Mouse (Mus musculus): ENCODE data around the gene Gng8. TPM values are rescaled to one million over a fixed set of nuclear protein-coding genes. Genes with fewer than 3 reads are reported as not detected.
A peak's percentile ranks its signal among the peaks of the same experiment; 100 is the strongest.

Gene Gng8
- polyA plus RNA-seq, 1 experiment from 2014 or later, result 15.9 TPM

GRCm38 (mm10) chr7:16918670-16919069 is 27.1 kb downstream of the Gng8 start:
- peaks cover 31% of the 10 kb centered on the region for H3K4me1 ChIP-seq (ENCODE audit: control insufficient read depth, insufficient read depth, low read length)
- ATAC-seq (ENCODE audit: insufficient number of reproducible peaks, low FRiP score, low TSS enrichment, low read depth), result no peak

GRCm38 (mm10) chr7:16919395-16920149 is 28.0 kb downstream of the Gng8 start:
- Histone ChIP-seq H3K4me3 (ENCODE audit: low read depth, low read length) (no peak overlapping the region), H3K9ac (ENCODE audit: low read length) (no peak overlapping the region; the same call in 1 of the 2 replicates)

More at GRCm38 (mm10) chr7:16918670-16919069, 27.1 kb downstream of the Gng8 start:
- H3K4me2 ChIP-seq (ENCODE audit: low read depth, severe bottlenecking), result no peak overlapping the region
- 82% methylated on average over 3 of the region's 3 CpGs for WGBS
- no peak overlapping the region for H3K9ac ChIP-seq (ENCODE audit: low read length)
- no peaks in the 10 kb centered on the region for H3K27me3 ChIP-seq (ENCODE audit: control insufficient read depth, insufficient read depth, low read length)
- no peaks in the 10 kb centered on the region for H3K9me3 ChIP-seq (ENCODE audit: control insufficient read depth, low read length)
- H3K27ac ChIP-seq (replicated peaks; ENCODE audit: low read depth, low read length), result no peak overlapping the region
- no peak for DNase-seq (ENCODE audit: low spot score)
- peaks cover 26% of the 10 kb centered on the region for H3K36me3 ChIP-seq (ENCODE audit: control insufficient read depth, insufficient read depth, low read length)
- H3K4me3 ChIP-seq (ENCODE audit: low read depth, low read length), result no peak overlapping the region

GRCm38 (mm10) chr7:16920150-16920579 is 28.6 kb downstream of the Gng8 start:
- Histone ChIP-seq H3K9ac (ENCODE audit: low read length) (no peak overlapping the region), H3K36me3 (ENCODE audit: control insufficient read depth, insufficient read depth, low read length) (peaks cover 26% of the 10 kb centered on the region), H3K4me1 (ENCODE audit: control insufficient read depth, insufficient read depth, low read length) (peaks cover 31% of the 10 kb centered on the region), H3K27ac (replicated peaks; ENCODE audit: low read depth, low read length) (no peak overlapping the region), H3K4me2 (ENCODE audit: low read depth, severe bottlenecking) (no peak overlapping the region), H3K27me3 (ENCODE audit: control insufficient read depth, insufficient read depth, low read length) (no peaks in the 10 kb centered on the region), H3K9me3 (ENCODE audit: control insufficient read depth, low read length) (no peaks in the 10 kb centered on the region), H3K4me3 (ENCODE audit: low read depth, low read length) (no peak overlapping the region)
- no peak for DNase-seq (ENCODE audit: low spot score)
- WGBS, result 80% methylated on average over 7 of the region's 7 CpGs
- no peak for ATAC-seq (ENCODE audit: insufficient number of reproducible peaks, low FRiP score, low TSS enrichment, low read depth)

More at GRCm38 (mm10) chr7:16919395-16920149, 28.0 kb downstream of the Gng8 start:
- no peak overlapping the region for H3K4me2 ChIP-seq (ENCODE audit: low read depth, severe bottlenecking)
- 88% methylated on average over 13 of the region's 13 CpGs for WGBS
- no peaks in the 10 kb centered on the region for H3K9me3 ChIP-seq (ENCODE audit: control insufficient read depth, low read length)
- peaks cover 31% of the 10 kb centered on the region for H3K4me1 ChIP-seq (ENCODE audit: control insufficient read depth, insufficient read depth, low read length)
- DNase-seq (ENCODE audit: low spot score) (no peak), ATAC-seq (ENCODE audit: insufficient number of reproducible peaks, low FRiP score, low TSS enrichment, low read depth) (no peak)
- no peaks in the 10 kb centered on the region for H3K27me3 ChIP-seq (ENCODE audit: control insufficient read depth, insufficient read depth, low read length)
- no peak overlapping the region for H3K27ac ChIP-seq (replicated peaks; ENCODE audit: low read depth, low read length)
- peaks cover 26% of the 10 kb centered on the region for H3K36me3 ChIP-seq (ENCODE audit: control insufficient read depth, insufficient read depth, low read length)

- H3K4me2 ChIP-seq (ENCODE audit: low read depth, severe bottlenecking), result peak overlapping the region; percentile 89
- ATAC-seq (ENCODE audit: insufficient number of reproducible peaks, low FRiP score, low TSS enrichment, low read depth) (no peak), DNase-seq (ENCODE audit: low spot score) (peak; percentile 64)
- H3K36me3 ChIP-seq (ENCODE audit: control insufficient read depth, insufficient read depth, low read length), result peaks cover 20% of the 10 kb centered on the region
- peaks cover 31% of the 10 kb centered on the region for H3K4me1 ChIP-seq (ENCODE audit: control insufficient read depth, insufficient read depth, low read length)
- peak overlapping the region; percentile 94 for H3K4me3 ChIP-seq (ENCODE audit: low read depth, low read length)
- peak overlapping the region; percentile 43 for H3K9ac ChIP-seq (ENCODE audit: low read length)
- H3K27me3 ChIP-seq (ENCODE audit: control insufficient read depth, insufficient read depth, low read length), result no peaks in the 10 kb centered on the region
- 40% methylated on average over 21 of the region's 21 CpGs for WGBS
- H3K27ac ChIP-seq (replicated peaks; ENCODE audit: low read depth, low read length), result peak overlapping the region; percentile 65; the same call in 1 of the 2 replicates
- no peaks in the 10 kb centered on the region for H3K9me3 ChIP-seq (ENCODE audit: control insufficient read depth, low read length)
Observed at GRCm38 (mm10) chr7:16920818-16921791, 29.5 kb downstream of the Gng8 start.

- peaks cover 16% of the 10 kb centered on the region; the same call in 1 of the 2 replicates for H3K36me3 ChIP-seq (ENCODE audit: control insufficient read depth, insufficient read depth, low read length)
- peak overlapping the region; percentile 89 for H3K4me2 ChIP-seq (ENCODE audit: low read depth, severe bottlenecking)
- no peaks in the 10 kb centered on the region for H3K9me3 ChIP-seq (ENCODE audit: control insufficient read depth, low read length)
- peak overlapping the region; percentile 43 for H3K9ac ChIP-seq (ENCODE audit: low read length)
- peak overlapping the region; percentile 94 for H3K4me3 ChIP-seq (ENCODE audit: low read depth, low read length)
- WGBS, result 69% methylated on average over 6 of the region's 6 CpGs
- H3K27ac ChIP-seq (replicated peaks; ENCODE audit: low read depth, low read length), result peak overlapping the region; percentile 65
- ATAC-seq (ENCODE audit: insufficient number of reproducible peaks, low FRiP score, low TSS enrichment, low read depth) (no peak), DNase-seq (ENCODE audit: low spot score) (no peak)
- H3K27me3 ChIP-seq (ENCODE audit: control insufficient read depth, insufficient read depth, low read length), result no peaks in the 10 kb centered on the region
- H3K4me1 ChIP-seq (ENCODE audit: control insufficient read depth, insufficient read depth, low read length), result peaks cover 31% of the 10 kb centered on the region
Observed at GRCm38 (mm10) chr7:16921881-16922335, 30.3 kb downstream of the Gng8 start.

- Histone ChIP-seq H3K27me3 (ENCODE audit: control insufficient read depth, insufficient read depth, low read length) (no peaks in the 10 kb centered on the region), H3K4me2 (ENCODE audit: low read depth, severe bottlenecking) (peak overlapping the region; percentile 89), H3K4me1 (ENCODE audit: control insufficient read depth, insufficient read depth, low read length) (peaks cover 31% of the 10 kb centered on the region), H3K27ac (replicated peaks; ENCODE audit: low read depth, low read length) (peak overlapping the region; percentile 65), H3K9me3 (ENCODE audit: control insufficient read depth, low read length) (no peaks in the 10 kb centered on the region), H3K9ac (ENCODE audit: low read length) (no peak overlapping the region; the same call in none of the 2 replicates), H3K4me3 (ENCODE audit: low read depth, low read length) (peak overlapping the region; percentile 94), H3K36me3 (ENCODE audit: control insufficient read depth, insufficient read depth, low read length) (peaks cover 11% of the 10 kb centered on the region; the same call in 1 of the 2 replicates)
- no peak for DNase-seq (ENCODE audit: low spot score)
- ATAC-seq (ENCODE audit: insufficient number of reproducible peaks, low FRiP score, low TSS enrichment, low read depth), result no peak
- 66% methylated on average over 10 of the region's 10 CpGs for WGBS
Observed at GRCm38 (mm10) chr7:16922360-16922973, 30.9 kb downstream of the Gng8 start.

- DNase-seq (ENCODE audit: low spot score), result no peak
- Histone ChIP-seq H3K9me3 (ENCODE audit: control insufficient read depth, low read length) (no peaks in the 10 kb centered on the region), H3K9ac (ENCODE audit: low read length) (peak overlapping the region; percentile 93), H3K4me1 (ENCODE audit: control insufficient read depth, insufficient read depth, low read length) (peaks cover 31% of the 10 kb centered on the region), H3K4me3 (ENCODE audit: low read depth, low read length) (peak overlapping the region; percentile 94), H3K27me3 (ENCODE audit: control insufficient read depth, insufficient read depth, low read length) (no peaks in the 10 kb centered on the region), H3K27ac (replicated peaks; ENCODE audit: low read depth, low read length) (peak overlapping the region; percentile 80), H3K36me3 (ENCODE audit: control insufficient read depth, insufficient read depth, low read length) (0 out of 2 replicates have a peak, but pooled peaks cover 6% of the 10 kb centered on the region), H3K4me2 (ENCODE audit: low read depth, severe bottlenecking) (peak overlapping the region; percentile 89)
- ATAC-seq (ENCODE audit: insufficient number of reproducible peaks, low FRiP score, low TSS enrichment, low read depth), result no peak; the same call in 1 of the 2 replicates
- WGBS, result under 1% methylated on average over 54 of the region's 57 CpGs
Observed at GRCm38 (mm10) chr7:16923283-16924036, 31.9 kb downstream of the Gng8 start.
